Mouse (Mus musculus): Measurements from ENCODE around the gene Itga6. TPM values are rescaled to one million over a fixed set of nuclear protein-coding genes. Genes with fewer than 3 reads are reported as not detected.

The Itga6 gene
- total RNA-seq, 2 experiments from 2014 or later, result 19.2 to 19.4 TPM

- DNase-seq (ENCODE audit: low spot score in 2 of 2), result no peak
Observed at GRCm38 (mm10) chr2:71730623-71731612, 14.5 kb upstream of the Itga6 start.

- DNase-seq (ENCODE audit: low spot score in 2 of 2), result no peak
Observed at GRCm38 (mm10) chr2:71734792-71735392, 10.5 kb upstream of the Itga6 start.

- no peak for DNase-seq (ENCODE audit: low spot score in 2 of 2)
Observed at GRCm38 (mm10) chr2:71735541-71736159, 9.8 kb upstream of the Itga6 start.

- DNase-seq (ENCODE audit: low spot score in 2 of 2), result no peak
Observed at GRCm38 (mm10) chr2:71736213-71736612, 9.2 kb upstream of the Itga6 start.

- no peak for DNase-seq (ENCODE audit: low spot score in 2 of 2)
Observed at GRCm38 (mm10) chr2:71739173-71739860, 6.1 kb upstream of the Itga6 start.

- no peak for DNase-seq (ENCODE audit: low spot score in 2 of 2)
Observed at GRCm38 (mm10) chr2:71742557-71742956, 2.9 kb upstream of the Itga6 start.

- DNase-seq (ENCODE audit: low spot score in 2 of 2), result no peak
Observed at GRCm38 (mm10) chr2:71743377-71743776, 2.0 kb upstream of the Itga6 start.

GRCm38 (mm10) chr2:71744320-71744719 is 1.1 kb upstream of the Itga6 start:
- DNase-seq (ENCODE audit: low spot score in 2 of 2), result no peak

GRCm38 (mm10) chr2:71744861-71745507 is 432 bp upstream of the Itga6 start:
- DNase-seq (ENCODE audit: low spot score in 2 of 2), result no peak

- DNase-seq (ENCODE audit: low spot score in 2 of 2), result no peak
Observed at GRCm38 (mm10) chr2:71748451-71748850, 3.0 kb downstream of the Itga6 start.

- DNase-seq (ENCODE audit: low spot score in 2 of 2), result no peak
Observed at GRCm38 (mm10) chr2:71749367-71750086, 4.1 kb downstream of the Itga6 start.

- DNase-seq (ENCODE audit: low spot score in 2 of 2), result peak in 1 of 2 experiments; percentile 25
Observed at GRCm38 (mm10) chr2:71750087-71750453, 4.7 kb downstream of the Itga6 start.

- DNase-seq (ENCODE audit: low spot score in 2 of 2), result no peak
Observed at GRCm38 (mm10) chr2:71751336-71751735, 5.9 kb downstream of the Itga6 start.

- no peak for DNase-seq (ENCODE audit: low spot score in 2 of 2)
Observed at GRCm38 (mm10) chr2:71751863-71752262, 6.4 kb downstream of the Itga6 start.

GRCm38 (mm10) chr2:71752383-71752782 is 7.0 kb downstream of the Itga6 start:
- DNase-seq (ENCODE audit: low spot score in 2 of 2), result no peak

GRCm38 (mm10) chr2:71753161-71753560 is 7.7 kb downstream of the Itga6 start:
- DNase-seq (ENCODE audit: low spot score in 2 of 2), result no peak

- DNase-seq (ENCODE audit: low spot score in 2 of 2), result no peak
Observed at GRCm38 (mm10) chr2:71755748-71756147, 10.3 kb downstream of the Itga6 start.

GRCm38 (mm10) chr2:71757098-71757497 is 11.7 kb downstream of the Itga6 start:
- DNase-seq (ENCODE audit: low spot score in 2 of 2), result no peak

- DNase-seq (ENCODE audit: low spot score in 2 of 2), result no peak
Observed at GRCm38 (mm10) chr2:71758591-71759531, 13.4 kb downstream of the Itga6 start.

Measured in layer of hippocampus, adult 18-20 months (tissue).